Mouse (Mus musculus) midbrain, embryonic 14.5 days (tissue): ENCODE measurements around the gene Slc48a1. TPM values are rescaled to one million over a fixed set of nuclear protein-coding genes. Genes with fewer than 3 reads are reported as not detected.

Experiments
- ATAC-seq: fragments of 200-750 bp; cut with Nextera tagmentation; 2 replicates; pipeline ENCODE4 v1.8.0; 2017; ENCODE audit warnings: moderate number of reproducible peaks, moderate library complexity; ENCODE audit not compliant: low FRiP score, low TSS enrichment
- DNase-seq: peaks from one replicate; pipeline ENCODE4 v3.0.0-alpha.2; 2015
- H3K27ac ChIP-seq: fragments of 300-500 bp; sonication (generic); replicated peaks from 2 replicates; pipeline ENCODE4 v1.5.1; 2014; ENCODE audit warnings: mild to moderate bottlenecking, low read depth, low read length, moderate library complexity
- H3K27me3 ChIP-seq: fragments of 300-500 bp; sonication (generic); 2 replicates; pipeline ENCODE4 v1.6.1; 2014; ENCODE audit warnings: low read length, control low read depth, mixed read lengths; ENCODE audit not compliant: control insufficient read depth, insufficient read depth
- H3K36me3 ChIP-seq: fragments of 300-500 bp; sonication (generic); 2 replicates; pipeline ENCODE4 v1.6.1; 2014; ENCODE audit warnings: low read length, control low read depth; ENCODE audit not compliant: control insufficient read depth, insufficient read depth
- H3K4me1 ChIP-seq: fragments of 300-500 bp; sonication (generic); 2 replicates; pipeline ENCODE4 v1.6.1; 2014; ENCODE audit warnings: mild to moderate bottlenecking, antibody characterized with exemption, low read length, control low read depth; ENCODE audit not compliant: control insufficient read depth, insufficient read depth
- H3K4me2 ChIP-seq: fragments of 300-500 bp; sonication (generic); 2 replicates; pipeline ENCODE4 v1.6.1; 2014; ENCODE audit warnings: mild to moderate bottlenecking, low read length, moderate library complexity
- H3K4me3 ChIP-seq: fragments of 300-500 bp; sonication (generic); replicated peaks from 2 replicates; pipeline ENCODE4 v1.5.1; 2014; ENCODE audit warnings: low read depth, low read length
- H3K9ac ChIP-seq: fragments of 300-500 bp; sonication (generic); replicated peaks from 2 replicates; pipeline ENCODE4 v1.6.1; 2014; ENCODE audit warnings: mild to moderate bottlenecking, low read length, moderate library complexity
- H3K9me3 ChIP-seq: fragments of 300-500 bp; sonication (generic); 2 replicates; pipeline ENCODE4 v1.6.1; 2016; ENCODE audit warnings: low read length, control low read depth, mixed read lengths; ENCODE audit not compliant: control insufficient read depth
- WGBS: fragments of 180-500 bp; shearing (Covaris S2); extraction: QIAGEN DNeasy Blood & Tissue Kit; methylation state at CpG from one replicate; pipeline ENCODE4 v1.1.7; 2014; 5-methylcytosine and 5-hydroxymethylcytosine counted together
- polyA plus RNA-seq: library from polyadenylated mRNA; unstranded; fragments of >200 nt; fragmentation: Nextera tagmentation; extraction: Ambion mirVana; gene quantifications from 2 replicates; pipeline ENCODE4 v1.2.1, GENCODE M21; 2014

Slc48a1 gene
- polyA plus RNA-seq, 1 experiment from 2014 or later, result 72.9 TPM

DNA sequence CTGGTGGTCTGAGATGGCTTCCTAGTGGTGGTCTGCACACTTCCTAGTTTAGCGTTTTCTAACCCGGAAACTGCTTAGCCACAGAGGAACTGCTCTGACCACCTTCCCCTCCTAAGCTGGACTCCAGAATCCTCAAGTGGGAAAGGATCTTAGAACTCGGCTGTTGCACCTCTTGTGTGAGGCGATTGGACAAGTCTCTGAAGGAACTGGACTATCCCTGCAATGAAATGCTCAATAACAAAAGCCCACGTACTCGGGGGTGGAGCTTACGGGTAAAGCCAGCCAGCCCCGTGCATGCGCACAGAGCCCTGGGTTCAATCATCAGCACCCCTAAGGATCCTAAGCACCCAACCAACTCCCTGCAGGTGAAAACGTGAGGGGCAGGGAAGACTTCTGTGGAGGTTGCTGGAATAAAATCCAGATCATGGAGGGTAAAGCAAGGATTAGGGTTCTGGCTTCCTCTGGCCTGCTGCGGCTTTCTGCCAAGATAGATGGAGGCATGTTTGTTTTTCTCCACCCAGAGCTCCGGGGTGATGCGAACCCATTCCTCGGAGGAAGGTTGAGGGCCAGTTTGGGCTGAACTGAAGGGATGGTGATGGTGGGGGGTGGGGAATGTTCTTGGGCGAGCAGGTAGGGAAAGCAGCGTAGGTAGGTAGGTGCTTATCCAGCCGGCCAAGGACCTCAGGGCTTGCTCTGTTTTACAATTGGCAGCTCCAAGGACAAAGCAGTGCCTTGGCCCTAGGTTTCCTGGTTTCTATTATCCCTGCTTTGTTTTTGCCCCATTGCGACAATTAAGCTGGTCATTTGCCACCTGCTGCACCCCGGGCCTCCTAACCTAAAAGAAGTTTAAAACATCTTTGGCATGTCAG lies 9.7 kb downstream of the Slc48a1 start:
- DNase-seq (no peak), ATAC-seq (no peak)
- no peak overlapping the region for H3K4me3 ChIP-seq
- H3K9me3 ChIP-seq, result no peaks in the 10 kb centered on the region
- H3K4me1 ChIP-seq, result peaks cover 6% of the 10 kb centered on the region
- 77% methylated on average over 19 of the region's 19 CpGs for WGBS
- no peak overlapping the region for H3K27ac ChIP-seq
- no peak overlapping the region for H3K9ac ChIP-seq
- no peak overlapping the region for H3K4me2 ChIP-seq
- no peaks in the 10 kb centered on the region for H3K27me3 ChIP-seq
- H3K36me3 ChIP-seq, result peaks cover 21% of the 10 kb centered on the region

DNA sequence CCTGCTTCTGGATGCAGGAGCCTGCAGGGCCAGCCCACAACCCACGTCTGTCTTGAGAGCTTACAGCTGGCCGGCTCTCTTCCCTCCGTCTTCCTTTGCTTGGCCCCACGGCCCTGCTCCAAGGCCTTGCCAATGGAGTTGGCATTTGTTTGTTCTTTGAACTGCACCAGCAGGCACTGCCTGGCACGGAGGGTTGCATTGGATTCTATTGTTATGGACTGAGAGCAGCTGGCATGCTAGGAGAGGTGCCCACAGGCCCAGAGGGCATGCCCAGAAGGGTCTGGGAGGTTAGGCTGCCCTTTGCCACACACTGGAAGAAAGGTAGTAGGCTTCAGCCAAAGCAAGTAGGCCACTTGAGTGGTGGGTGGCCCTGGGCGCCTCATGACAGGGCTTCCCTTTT lies 10.5 kb downstream of the Slc48a1 start:
- peaks cover 6% of the 10 kb centered on the region for H3K4me1 ChIP-seq
- no peak for ATAC-seq
- no peaks in the 10 kb centered on the region for H3K9me3 ChIP-seq
- H3K4me3 ChIP-seq, result no peak overlapping the region
- H3K4me2 ChIP-seq, result no peak overlapping the region
- no peaks in the 10 kb centered on the region for H3K27me3 ChIP-seq
- no peak for DNase-seq
- H3K9ac ChIP-seq, result no peak overlapping the region
- peaks cover 29% of the 10 kb centered on the region for H3K36me3 ChIP-seq
- no peak overlapping the region for H3K27ac ChIP-seq
- WGBS, result 63% methylated on average over 6 of the region's 6 CpGs

GRCm38 (mm10) chr15:97789761-97790505 lies 11.6 kb downstream of the Slc48a1 start:
- 56% methylated on average over 20 of the region's 20 CpGs for WGBS

DNA sequence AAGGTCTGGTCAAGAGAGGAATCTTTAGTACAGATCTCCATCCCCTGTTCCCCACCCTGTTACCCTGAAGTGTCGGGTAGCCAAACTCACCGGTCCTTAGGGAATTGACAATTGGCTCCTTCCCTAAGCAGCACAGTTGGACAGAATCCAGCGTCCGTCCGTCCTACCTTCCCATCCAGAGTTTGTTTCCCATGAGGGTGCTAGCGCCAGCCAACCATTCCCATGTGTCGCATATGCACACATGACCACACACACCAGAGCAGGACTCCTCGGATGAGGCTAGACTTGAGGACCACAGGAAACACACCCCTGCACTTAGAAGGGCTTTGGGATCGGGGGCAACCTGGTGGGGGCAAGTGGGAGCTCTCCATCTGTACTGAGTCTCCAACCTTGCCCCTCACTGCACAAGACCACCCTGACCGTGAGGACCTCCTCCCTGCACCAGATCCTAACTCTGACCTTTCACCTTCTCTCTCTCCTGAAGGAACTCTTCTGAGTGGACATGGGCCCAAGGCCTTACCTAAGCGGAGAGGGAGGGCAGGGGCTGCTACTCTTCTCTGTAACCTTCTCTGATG lies 12.9 kb downstream of the Slc48a1 start:
- H3K9me3 ChIP-seq, result no peaks in the 10 kb centered on the region
- no peak overlapping the region for H3K27ac ChIP-seq
- ATAC-seq (no peak), DNase-seq (no peak)
- H3K36me3 ChIP-seq, result peaks cover 50% of the 10 kb centered on the region
- 92% methylated on average over 11 of the region's 11 CpGs for WGBS
- no peaks in the 10 kb centered on the region for H3K27me3 ChIP-seq
- no peak overlapping the region for H3K9ac ChIP-seq
- no peak overlapping the region for H3K4me3 ChIP-seq
- H3K4me1 ChIP-seq, result no peaks in the 10 kb centered on the region
- no peak overlapping the region for H3K4me2 ChIP-seq

More at GRCm38 (mm10) chr15:97789761-97790505, 11.6 kb downstream of the Slc48a1 start:
- Histone ChIP-seq H3K27me3 (no peaks in the 10 kb centered on the region), H3K36me3 (peaks cover 37% of the 10 kb centered on the region), H3K4me2 (no peak overlapping the region), H3K27ac (no peak overlapping the region), H3K9ac (no peak overlapping the region), H3K4me3 (no peak overlapping the region), H3K9me3 (no peaks in the 10 kb centered on the region), H3K4me1 (peaks cover 4% of the 10 kb centered on the region)
- ATAC-seq (no peak), DNase-seq (peak; percentile 76)

GRCm38 (mm10) chr15:97793386-97794153 lies 15.2 kb downstream of the Slc48a1 start:
- DNase-seq (no peak), ATAC-seq (no peak)
- H3K9ac ChIP-seq, result no peak overlapping the region
- peaks cover 67% of the 10 kb centered on the region for H3K36me3 ChIP-seq
- H3K27me3 ChIP-seq, result no peaks in the 10 kb centered on the region
- no peak overlapping the region for H3K4me3 ChIP-seq
- WGBS, result 88% methylated on average over 18 of the region's 18 CpGs
- no peak overlapping the region for H3K27ac ChIP-seq
- H3K9me3 ChIP-seq, result no peaks in the 10 kb centered on the region
- no peak overlapping the region for H3K4me2 ChIP-seq
- H3K4me1 ChIP-seq, result peaks cover 12% of the 10 kb centered on the region

DNA sequence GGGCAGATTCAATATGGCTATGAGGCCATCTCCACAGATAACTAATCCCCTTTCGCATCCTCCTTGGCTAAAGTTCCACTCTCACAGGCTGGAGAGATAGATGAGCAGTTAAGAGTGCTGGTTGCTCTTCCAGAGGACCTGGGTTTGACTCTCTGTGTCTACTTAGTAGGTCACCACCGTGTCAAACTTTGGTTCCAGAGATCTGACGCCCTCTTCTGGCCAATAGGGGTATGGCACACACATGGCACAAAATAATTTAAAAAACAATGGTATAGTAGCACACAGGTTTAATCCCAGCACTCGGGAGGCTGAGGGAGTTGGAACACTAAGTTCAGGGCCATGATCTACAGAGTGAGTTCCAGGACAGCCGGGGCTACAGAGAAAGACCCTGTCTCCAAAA lies 15.9 kb downstream of the Slc48a1 start:
- H3K27ac ChIP-seq, result no peak overlapping the region
- peaks cover 14% of the 10 kb centered on the region for H3K4me1 ChIP-seq
- peaks cover 68% of the 10 kb centered on the region for H3K36me3 ChIP-seq
- H3K9ac ChIP-seq, result no peak overlapping the region
- H3K4me2 ChIP-seq, result no peak overlapping the region
- DNase-seq, result no peak
- WGBS, result 74% methylated on average over 5 of the region's 5 CpGs
- no peak overlapping the region for H3K4me3 ChIP-seq
- H3K9me3 ChIP-seq, result no peaks in the 10 kb centered on the region
- ATAC-seq, result no peak
- no peaks in the 10 kb centered on the region for H3K27me3 ChIP-seq

DNA sequence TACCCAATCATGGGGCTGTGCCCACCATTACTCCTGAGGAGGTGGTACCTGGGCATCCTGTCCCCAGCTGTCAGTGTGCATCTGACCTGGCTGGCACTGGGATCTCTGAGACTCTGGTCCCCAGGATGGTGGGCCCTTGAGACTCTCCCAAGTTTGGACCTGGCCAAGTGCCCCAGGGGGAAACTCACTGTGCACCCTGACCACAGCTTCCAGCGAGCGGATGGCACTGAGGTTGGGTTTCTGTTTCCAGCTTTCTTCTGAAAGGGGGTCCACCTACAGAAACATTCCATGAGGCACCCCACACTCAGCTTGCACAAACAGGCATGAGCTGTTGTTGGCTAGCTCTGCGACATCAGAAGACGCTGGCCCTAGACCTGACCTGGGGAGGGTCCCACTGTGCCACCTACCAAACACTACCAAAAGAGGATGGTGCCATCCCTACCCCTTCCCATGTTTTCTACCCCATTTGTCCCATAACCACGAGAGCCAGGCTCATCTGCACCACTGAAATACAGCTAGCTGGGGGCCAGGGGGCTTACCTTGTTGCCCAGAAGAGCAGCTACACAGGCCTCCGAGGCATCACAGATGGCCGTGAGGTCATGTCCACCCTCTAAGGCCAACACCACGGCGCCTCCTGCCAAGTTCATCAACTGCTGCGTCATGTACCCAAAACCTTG lies 17.4 kb downstream of the Slc48a1 start:
- 97% methylated on average over 10 of the region's 10 CpGs for WGBS
- no peak for DNase-seq
- peaks cover 14% of the 10 kb centered on the region for H3K4me1 ChIP-seq
- H3K36me3 ChIP-seq, result peaks cover 78% of the 10 kb centered on the region
- no peak for ATAC-seq
- no peak overlapping the region for H3K4me2 ChIP-seq
- H3K9me3 ChIP-seq, result no peaks in the 10 kb centered on the region
- no peak overlapping the region for H3K27ac ChIP-seq
- no peaks in the 10 kb centered on the region for H3K27me3 ChIP-seq
- no peak overlapping the region for H3K9ac ChIP-seq
- H3K4me3 ChIP-seq, result no peak overlapping the region
